Mouse (Mus musculus) kidney, postnatal 14 days (tissue): Measurements from ENCODE around the gene 1700030K09Rik.

Source experiments
- DNase-seq: peaks from one replicate; pipeline ENCODE4 v3.0.0; 2022; ENCODE audit warnings: mixed read lengths

1700030K09Rik gene

DNA sequence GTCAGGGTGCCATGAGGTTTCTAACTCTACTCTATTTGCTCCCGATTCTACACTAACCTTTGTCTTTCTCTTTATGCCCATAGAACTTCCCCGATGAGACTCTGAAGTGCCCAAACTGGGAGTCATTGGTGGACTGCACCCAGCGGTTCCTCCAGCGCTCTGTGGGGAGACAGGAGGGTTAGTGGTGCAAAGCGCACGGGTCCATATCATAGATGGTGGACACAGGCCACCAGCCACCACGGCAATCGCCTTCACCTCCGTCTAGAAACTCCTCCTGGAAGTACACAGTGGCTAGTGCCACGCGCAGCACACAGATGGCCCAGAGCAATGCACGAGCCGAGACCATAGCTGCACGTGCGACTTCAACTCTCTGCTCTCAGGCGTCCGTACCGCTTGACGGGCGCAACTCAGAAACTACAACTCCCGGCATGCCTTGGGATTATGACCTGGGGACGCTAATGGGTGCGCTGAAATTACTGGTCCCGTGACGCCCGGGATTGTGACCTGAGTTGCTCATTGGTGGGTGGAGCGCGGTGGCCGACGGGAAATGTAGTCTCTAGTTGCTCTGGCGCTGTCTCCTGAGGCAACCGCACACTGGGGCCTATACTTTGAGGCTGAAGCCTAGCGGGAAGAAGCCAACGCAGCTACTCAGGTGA lies at the start of gene 1700030K09Rik, which contains the start of gene Calr3:
Gene 1700030K09Rik (plus strand): TSS at position 543 of the 656 bp plus-strand sequence.
Gene Calr3 (minus strand): TSS at position 533 of the 656 bp plus-strand sequence.
- peak; percentile 99 for DNase-seq

DNA sequence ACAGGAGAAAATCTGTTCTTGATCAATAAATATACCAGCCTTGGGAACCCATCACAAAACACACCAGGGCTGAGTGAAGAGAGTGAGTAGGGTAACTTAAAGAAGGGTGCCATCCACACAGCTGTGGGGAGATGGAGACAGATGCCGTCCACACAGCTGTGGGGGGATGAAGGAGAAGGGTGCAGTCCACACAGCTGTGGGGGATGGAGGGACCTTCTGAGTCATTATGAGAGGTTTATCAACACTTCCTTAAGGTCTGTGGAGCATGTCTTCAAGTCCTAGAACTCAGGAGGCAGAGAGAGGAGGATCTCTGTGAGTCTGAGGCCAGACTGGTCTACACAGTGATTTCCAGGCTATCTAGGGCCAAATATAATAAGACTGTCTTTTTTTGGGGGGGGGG lies 42.3 kb upstream of the 1700030K09Rik start:
- no peak for DNase-seq

DNA sequence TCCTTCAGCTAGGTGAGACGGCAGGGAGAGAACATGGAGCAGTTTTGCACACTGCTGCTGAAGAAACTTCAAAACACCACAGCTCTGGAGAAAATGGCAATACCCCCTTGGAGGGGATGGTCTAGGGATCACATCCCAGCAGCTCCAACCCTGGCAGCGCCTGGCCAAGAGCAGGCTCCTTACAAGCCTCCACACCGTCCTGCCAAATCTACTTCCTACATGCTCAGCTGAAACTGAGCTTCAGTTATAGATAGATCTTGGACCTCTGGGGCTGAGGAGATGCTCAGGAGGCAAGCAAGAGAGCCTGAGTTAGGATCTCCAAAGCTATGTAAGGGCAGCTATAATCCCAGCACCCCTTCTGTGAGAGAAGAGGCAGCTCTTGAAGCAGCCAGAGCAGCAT lies 40.7 kb upstream of the 1700030K09Rik start:
- no peak for DNase-seq

DNA sequence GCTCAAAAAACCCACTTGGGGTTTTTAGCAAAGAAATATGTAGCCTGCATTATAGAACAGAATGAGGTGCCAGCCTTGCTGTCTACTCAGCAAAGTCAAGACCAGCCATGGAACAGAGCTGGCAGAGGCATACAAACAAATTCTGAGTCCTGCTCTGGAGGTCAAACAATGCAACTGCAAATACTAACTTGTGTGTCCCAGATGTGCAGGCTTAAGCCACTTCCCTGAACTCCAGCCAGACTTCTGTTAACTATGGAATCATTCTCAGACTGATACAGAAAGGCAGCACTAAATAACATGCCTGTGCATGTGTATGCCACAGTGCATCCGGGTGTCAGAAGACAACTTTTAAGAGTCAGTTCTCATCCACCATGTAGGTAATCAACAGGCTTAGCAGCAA lies 35.8 kb upstream of the 1700030K09Rik start:
- no peak for DNase-seq

DNA sequence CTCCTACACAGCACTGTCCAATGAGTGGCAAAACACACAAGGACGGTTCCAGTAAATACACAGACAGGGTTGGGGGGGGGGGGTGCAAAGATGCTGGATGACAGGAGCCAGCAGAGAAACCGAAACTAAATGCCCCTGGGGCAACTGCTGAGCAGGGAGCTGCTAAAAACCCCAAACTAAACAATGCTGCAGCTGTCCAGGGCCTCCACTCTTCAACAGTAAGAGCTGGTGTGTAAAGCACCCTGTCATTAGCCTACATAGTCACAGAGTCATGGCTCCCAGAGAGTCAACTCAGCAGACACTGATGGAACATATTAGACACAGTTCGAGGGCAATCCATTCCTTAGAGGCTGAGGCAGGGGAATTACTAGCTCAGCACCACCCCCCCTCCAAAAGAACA lies 34.2 kb upstream of the 1700030K09Rik start:
- no peak for DNase-seq

DNA sequence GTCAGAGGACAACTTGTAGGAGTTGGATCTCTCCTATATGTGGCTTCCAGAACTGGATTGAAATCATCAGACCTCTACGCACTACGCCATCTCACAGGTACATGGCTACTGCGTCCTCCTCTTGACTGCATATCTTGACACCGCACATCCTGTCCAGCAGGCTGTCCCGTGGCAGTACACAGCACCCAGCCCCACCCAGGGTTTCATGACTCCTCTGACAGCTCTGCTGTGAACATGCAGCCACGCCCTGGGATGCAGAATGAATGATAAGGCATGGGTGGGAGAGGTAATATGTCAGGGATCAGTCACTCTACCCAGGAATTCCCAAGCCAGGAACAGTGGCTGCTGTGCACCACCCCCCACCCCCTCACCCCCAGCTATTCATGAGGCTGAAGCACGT lies 29.8 kb upstream of the 1700030K09Rik start:
- DNase-seq = no peak

DNA sequence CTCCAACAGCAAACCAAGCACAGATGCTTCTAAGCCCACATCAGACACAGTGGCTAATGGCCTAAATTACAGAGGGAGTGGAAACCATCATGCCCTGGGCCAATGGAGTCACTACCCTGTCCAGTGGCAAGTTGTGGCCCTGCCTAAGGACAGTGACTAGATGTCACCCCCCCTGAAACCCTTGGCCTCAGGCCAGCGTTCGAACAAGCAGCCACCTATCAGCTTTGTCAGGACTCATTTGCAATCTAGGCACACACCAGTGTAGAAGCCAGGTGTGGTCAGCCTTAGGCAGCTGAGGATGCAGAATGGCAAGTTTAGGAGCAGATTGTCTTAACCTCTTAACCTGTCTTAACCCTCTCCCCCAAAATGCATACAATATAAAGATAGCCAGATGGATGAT lies 28.4 kb upstream of the 1700030K09Rik start:
- DNase-seq = no peak

DNA sequence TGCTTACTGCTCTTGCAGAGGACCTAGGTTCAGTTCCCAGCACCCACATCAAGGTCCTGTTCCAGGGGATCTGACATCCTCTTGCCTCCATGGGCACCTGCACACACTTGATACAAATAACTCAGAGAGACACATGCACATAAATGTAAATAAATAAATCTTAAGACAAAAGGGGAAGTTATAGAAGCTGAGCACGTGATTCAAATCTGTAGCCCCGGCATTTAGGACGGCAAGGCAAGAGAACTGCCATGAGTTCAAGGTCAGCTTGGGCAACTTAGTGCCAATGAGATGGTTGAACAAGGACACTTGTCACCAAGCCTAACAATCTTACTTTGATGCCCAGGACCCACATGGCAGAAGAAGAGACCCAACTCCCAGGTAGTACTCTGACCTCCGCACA lies 25.6 kb upstream of the 1700030K09Rik start:
- no peak for DNase-seq

DNA sequence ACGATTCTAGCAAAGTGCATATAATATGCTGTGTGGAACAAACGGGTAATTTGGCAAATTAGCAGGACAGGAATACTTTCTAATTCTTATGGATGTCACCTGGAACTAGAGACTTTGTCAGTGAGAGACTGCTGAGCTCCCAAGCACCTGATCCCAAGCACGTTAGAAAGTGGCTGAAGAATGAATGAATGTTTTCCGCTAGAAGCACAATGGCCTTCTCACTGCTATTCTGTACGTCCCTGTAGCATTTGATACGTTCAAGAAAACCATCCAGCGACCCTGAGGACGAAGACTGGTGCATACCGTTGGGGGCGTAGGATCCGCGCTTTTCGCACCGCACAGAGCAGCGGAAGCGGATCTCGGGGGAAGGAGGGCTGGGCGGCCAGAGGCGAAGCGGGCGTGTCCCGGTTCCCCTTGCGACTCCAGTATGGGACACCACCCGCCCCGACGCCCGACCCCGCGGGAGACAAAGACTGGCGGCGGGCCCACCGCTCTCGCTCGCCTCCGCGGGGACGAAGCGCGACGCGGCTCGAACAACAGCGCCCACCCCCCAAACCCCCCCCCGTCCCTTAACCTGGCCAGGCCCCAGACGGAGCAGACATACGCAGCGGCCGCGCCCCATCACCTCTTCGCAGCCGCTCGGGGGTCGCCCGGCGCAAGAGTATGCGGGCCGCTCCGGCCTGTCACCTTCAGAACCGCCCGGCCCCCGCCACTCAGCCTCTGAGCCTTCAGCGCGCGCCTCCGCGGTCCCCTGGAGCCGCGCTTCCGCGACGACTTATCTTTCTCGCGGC lies 22.9 kb upstream of the 1700030K09Rik start:
- DNase-seq = peak; percentile 59

DNA sequence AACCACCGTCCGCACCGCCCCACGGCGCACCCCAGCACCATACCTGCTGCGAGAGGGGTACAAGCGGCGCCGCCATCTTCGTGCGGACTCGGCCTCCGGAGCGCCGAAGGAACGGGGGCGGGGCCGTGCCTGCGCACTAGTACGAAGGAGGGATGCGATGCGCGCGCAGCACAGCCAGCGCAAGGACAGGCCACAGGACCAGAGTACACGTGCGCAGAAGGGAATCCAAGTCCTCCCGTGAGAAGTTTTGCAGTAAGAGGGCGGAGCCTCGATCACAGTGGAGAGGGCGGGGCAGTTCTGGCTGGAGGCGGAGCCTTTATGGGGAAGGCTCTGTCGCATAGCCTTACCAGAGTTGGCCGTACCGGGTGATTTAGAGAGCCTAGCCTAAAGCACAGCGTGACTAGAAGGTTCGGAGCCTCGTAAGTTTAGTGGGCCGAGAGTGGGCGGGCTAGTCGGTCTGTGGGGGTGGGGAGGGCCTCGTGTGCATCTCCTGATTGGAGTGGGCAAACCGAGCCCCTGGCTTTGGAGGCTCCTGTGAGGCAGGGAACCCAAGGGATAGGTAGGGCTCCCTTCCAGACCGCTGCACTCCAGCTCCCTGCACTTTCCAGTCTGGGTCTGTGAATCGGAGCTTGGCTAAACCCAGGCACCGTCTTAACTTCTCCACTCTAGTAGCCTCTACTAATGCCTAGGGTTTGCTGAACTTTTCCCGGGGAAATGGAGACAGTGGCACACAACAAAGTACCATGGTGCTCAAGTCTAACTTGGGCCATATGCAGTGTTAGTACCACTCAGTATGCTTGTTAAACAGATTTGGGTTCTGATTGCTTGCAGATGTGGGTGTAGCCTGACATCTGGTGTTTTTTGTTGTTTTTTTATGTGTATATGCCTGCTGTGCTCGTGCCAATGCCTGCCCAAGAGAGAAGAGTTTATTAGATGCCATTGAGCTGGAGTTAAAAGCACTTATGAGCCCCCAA lies 22.0 kb upstream of the 1700030K09Rik start, which contains the start of gene Eps15l1:
Gene Eps15l1 (minus strand): TSS at position 99 of the 974 bp plus-strand sequence.
- peak; percentile 100 for DNase-seq

DNA sequence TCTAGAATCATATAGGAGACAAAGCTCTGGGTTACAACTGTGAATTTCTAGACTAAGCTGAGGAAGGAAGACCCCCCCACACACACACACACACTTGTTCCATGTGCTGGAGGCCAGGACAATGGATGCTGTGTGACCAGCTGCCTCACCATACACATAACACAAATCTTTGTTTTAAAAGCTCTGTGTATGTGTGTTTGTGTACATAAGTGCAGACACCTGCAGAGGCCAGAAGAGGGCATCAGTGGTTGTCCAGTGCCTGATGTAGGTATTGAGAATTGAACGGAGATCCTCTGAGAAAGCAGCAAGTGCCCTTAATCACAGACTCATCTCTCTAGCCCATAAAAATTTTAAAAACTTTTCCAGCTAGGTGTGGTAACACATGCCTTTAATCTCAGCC lies 20.8 kb upstream of the 1700030K09Rik start:
- DNase-seq = no peak

DNA sequence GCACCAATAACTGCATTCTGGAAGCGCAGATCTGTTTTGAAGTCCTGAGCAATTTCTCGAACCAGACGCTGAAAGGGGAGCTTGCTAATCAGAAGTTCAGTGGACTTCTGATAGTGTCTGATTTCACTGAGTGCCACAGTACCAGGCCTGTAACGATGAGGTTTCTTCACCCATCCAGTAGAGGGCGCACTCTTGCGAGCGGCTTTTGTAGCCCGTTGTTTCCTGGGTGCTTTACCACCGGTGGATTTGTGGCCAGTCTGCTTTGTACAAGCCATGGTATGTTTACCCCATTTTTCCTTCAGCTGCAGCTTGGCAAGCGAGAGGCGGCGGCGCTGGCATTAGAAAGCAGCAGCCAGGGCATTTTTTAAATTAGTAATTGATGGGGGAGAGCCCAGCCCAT lies 14.0 kb upstream of the 1700030K09Rik start:
- DNase-seq = no peak

DNA sequence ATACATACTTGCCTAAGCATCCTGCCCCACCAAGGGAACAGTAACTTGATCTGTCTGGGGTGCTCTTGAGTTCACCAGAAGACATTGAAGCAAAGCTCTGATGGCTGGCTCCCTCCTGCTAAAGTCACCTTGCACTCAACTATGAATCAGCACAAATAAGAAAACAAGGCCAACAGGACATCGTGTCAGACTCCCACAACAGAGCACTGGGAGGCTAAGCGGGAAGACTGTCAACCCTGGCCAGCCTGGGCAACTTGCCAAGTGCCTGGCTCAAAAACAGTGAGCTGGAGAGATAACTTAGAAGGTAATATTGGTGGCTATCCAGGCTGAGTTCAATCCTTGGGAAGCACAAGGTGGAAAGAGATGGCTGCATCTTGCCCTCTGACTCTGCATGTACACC lies 8.7 kb upstream of the 1700030K09Rik start:
- peak; percentile 68 for DNase-seq

DNA sequence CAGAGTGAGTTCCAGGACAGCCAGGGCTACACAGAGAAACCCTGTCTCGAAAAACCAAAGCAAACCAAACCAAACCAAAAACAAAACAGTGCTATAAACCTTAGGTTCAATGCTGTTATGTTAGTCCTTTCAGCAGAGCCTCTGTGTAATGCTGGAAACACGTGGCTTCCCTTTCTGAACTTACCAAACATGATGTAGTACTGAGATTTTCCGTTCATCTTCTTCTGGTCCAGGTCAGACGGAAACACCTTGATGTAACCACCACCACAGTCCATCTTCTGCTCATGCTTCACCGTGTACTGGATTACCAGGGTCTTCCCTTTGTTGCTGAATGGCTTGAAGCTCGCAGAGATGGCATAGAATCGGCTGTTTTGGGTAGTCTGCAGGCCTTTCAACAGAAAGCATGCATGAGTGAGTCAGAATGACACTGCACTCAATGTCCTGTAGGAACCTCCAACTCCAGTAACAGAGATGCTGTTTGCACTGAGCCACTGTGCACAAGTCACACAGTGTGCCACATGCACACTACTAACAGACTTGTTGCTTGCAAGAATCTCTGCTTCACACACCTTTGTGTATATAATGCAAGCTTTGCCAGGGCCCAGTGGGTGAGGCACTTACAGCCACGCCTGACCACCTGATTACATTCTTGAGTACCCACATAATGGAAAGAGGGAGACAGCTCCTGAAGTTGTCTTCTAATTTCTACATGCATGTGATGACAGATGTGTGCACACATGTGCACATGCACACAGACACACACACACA lies 5.2 kb upstream of the 1700030K09Rik start:
- DNase-seq = no peak

DNA sequence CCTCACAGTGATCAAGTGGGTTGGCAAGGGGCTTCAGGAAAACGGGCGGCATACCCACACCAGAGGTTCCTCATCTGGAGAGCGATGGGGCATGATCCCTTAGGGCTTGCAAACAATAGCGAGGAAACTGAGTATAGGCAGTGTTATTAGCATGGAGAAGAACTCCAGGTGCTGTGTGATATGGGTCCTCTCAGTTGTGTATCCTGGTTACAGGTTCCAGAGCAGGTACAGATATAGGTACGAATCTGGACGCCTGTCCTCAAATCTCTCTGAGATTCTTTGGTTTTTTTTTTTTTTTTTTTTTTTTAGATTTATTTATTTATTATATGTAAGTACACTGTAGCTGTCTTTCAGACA lies 292 bp downstream of the 1700030K09Rik start:
- DNase-seq = no peak

DNA sequence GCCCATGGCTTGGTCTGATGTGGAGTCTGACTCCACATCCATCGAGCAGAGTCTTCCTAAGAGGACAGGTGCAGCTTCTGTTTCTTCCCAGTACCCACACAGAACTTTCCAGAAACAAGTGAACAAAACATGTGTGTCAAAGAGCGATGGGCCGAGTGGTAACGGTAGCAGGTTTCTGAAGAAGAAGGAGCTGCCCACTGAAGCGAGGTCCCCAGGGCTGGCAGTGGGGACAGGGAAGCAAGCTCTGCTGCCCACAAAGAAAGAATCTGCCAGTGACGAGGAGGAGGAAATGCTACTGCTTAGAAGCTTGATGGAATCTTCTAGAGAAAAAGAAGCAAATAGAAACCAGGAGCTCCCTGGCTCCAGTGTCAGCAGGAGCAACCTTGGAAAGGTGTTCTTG lies 1.4 kb downstream of the 1700030K09Rik start:
- DNase-seq = no peak

DNA sequence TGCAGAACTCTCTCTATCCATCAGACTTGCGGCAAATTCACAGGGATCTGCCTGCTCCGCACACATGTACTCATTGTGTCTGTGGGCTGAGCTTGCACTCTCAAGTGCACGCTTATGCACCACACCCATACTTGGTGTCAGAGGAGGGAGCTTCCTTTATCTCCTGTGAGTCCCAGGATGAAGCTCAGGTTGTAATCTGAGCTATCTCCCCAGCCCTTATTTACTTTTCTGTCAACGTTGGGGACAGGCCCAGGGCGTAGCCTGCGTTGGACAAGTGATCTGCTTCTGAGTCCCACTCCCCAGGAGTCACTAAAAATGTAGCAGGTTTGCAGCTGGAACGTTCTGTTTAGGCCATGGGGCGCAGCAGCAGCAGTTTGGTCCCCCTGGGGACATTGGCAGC lies 7.8 kb downstream of the 1700030K09Rik start:
- no peak for DNase-seq

DNA sequence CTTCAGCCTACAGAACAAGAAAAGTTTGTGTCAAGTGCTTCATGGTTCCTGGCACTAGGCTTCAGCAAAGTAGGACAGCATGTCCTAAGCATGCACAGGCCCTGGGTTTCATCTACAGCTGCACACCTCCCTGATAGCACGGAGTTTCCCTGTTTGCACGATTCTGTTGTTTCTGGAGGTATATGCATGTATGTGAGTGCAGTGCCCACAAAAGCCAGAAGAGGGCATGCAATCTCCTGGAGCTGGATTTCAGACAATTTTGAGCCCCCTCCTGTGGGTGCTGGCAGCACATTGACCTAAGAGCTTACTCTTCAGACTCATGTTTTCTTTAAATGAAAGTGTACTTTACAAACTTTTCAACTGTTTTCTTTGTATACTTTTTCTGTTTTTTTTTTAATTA lies 10.2 kb downstream of the 1700030K09Rik start:
- no peak for DNase-seq

DNA sequence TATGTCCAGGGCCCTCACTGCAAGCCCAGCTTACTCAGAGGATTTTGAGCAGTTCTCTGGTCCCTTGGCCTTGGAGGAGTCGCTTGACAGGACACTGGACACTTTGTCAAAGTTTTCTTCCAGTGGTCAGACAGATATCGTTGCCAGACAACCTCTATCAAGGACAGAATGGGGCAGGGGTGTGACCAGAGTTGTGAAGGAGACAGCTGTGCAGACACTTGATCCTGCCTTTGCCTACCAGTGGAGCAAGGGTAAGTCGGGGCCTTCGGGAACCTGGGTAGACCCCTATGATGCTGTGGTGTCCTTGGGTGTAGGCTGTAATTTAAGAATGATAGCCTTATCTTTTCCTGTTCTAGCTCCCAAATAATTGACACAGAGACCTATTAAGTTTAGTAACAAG lies 11.6 kb downstream of the 1700030K09Rik start:
- no peak for DNase-seq

DNA sequence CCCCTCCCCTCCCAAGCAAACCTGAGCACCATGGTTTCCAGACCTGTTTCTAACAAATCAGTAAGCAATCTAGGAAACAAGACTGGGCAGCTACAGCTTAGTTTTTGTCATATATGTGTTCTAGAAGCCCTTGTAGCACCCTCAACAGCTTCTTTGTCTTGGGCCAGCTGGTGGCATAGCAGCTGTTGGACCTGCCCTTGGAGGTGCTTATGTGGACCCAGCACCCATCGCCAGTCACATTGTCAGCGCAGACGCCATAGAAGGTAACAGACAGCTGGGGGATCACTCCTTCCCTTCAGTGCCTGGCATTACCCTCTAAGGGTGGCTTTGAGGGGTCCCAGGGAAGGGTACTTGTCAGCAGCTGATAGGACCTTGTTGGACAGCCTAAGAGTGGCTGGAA lies 14.1 kb downstream of the 1700030K09Rik start:
- DNase-seq = no peak

DNA sequence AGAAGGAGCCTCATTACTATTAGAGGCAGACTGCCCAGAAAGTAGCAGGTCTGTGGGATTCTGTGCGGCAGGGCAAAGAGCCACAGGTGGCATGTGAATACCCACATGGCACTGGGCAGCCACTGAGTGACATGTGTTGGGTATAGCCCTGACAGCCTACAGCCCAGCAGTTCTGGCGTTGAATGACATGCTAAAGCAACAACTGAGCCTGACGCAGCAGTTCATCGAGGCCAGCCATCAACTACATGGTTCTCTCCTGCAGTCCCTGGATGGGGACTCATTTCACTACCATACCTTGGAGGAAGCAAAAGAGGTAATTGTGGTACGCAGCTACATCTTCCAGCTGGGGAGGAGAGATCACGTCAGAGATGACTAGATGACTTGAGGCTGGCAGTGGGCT lies 14.8 kb downstream of the 1700030K09Rik start:
- no peak for DNase-seq

DNA sequence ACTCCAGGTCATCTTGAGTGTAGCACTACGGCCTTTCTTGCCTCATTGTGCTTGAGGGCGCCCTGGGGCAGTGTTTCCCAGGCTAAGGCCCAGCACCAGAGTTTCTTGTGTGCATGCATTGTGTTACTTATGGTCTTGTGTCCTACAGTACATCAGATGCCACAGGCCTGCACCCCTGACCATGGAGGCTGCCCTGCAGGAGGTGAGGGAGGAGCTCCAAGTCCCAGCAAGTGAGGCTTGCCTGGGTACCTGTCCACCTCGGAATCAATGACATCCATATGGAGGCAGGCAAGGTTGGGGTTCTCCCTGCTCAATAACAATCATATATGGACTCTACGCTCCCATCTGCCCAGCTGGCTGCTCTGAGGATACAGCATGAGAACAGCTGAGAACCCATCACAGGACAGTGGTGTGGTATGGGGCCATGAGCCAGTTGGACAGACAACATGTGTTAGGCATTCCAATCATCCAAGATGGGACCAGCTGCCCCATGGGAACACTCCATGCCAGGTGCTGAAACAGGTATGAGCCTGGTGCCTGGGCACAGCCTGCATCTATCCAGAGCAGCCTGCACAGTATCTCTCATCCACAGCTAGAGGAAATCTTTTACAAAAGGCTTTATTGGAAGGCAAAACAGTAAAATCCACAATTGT lies 16.3 kb downstream of the 1700030K09Rik start:
- DNase-seq = no peak
